Mouse (Mus musculus): ENCODE data around the gene Atf3.

DNA sequence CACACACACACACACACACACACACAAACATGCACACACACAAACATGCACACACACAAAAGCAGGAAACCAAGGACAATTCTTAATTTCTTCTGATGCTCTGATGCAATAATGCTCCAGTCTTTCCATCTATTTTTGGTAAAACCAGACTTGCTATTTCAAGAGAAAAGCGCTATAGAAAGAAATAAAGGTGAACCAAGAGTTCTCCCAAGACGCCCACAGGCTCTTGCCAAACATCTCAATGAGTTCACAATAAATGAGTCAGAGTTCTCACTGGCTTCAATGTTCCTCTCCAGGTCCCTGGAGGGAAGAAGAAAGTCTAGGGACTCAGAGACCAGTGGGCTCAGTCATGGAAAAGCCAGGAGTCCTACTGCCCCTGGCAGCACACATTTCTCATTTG, 94.1 kb downstream of the Atf3 start:
- TF ChIP-seq POLR2A (IDR thresholded peaks at IDR 0.05; ENCODE audit: borderline replicate concordance, low read depth, low read length) (no peak), CTCF (IDR thresholded peaks at IDR 0.05; ENCODE audit: low read depth, low read length) (no peak)
